13 mouse cellular contexts compared by ENCODE assay signal in the genomic region with DNA sequence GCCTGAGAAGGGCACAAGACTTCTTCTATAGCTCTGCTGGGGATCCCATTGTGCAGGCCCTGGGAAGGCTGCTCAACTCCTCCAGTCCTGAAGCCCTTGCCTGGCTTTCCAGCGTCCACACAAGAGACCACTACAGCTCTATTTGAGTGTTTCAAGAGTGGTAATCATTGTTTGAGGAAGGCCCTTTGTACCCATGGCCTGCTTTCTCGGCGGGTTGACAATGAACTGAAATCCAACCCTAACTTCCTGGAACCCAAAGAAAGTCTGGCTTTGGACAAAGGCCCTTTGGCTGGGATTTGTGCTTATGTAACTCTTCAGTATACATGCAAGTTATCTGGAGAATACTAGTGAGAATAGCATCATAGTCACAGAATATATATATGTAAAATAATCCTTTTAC. TPM values are rescaled to one million over a fixed set of nuclear protein-coding genes. Genes with fewer than 3 reads are reported as not detected.
DNase-seq lines count a peak whose midpoint lies in the region; ATAC-seq and TF ChIP-seq lines count a peak whose summit lies in the region.
"Had no signal": no experiment of that assay in that cellular context is flagged by ENCODE, and none has a peak within 500 bp of the region (broad histone marks: within the 10 kb centered on the region; RNA-seq: fewer than 3 reads in every experiment).

No protein-coding gene starts in this region.

- no peak overlapping the region for H3K9ac ChIP-seq in intestine, embryonic 15.5 days
- no peak overlapping the region for H3K9ac ChIP-seq in intestine, postnatal 0 days (ENCODE audit: low read depth, low read length)
- no peak overlapping the region for H3K9ac ChIP-seq in ES-E14 (ENCODE audit: insufficient read depth, low read depth, low read length, poor library complexity, severe bottlenecking)
- H3K9ac ChIP-seq: heart, embryonic 15.5 days; stomach, embryonic 15.5 days had no signal

- no peaks in the 10 kb centered on the region for H3K9me3 ChIP-seq in intestine, embryonic 15.5 days
- H3K9me3 ChIP-seq in intestine, postnatal 0 days (ENCODE audit: control insufficient read depth): no peaks in the 10 kb centered on the region
- no peaks in the 10 kb centered on the region for H3K9me3 ChIP-seq in ES-E14 (ENCODE audit: control insufficient read depth, insufficient read depth, low read depth, low read length)
- H3K9me3 ChIP-seq: heart, embryonic 15.5 days; stomach, embryonic 15.5 days had no signal

- peak overlapping the region; percentile 40; the same call in 1 of the 2 replicates for H3K27ac ChIP-seq in intestine, embryonic 15.5 days
- no peak overlapping the region for H3K27ac ChIP-seq in intestine, postnatal 0 days (ENCODE audit: low read depth, low read length)
- peak overlapping the region; percentile 38; the same call in 1 of the 2 replicates for H3K27ac ChIP-seq in ES-E14 (ENCODE audit: insufficient read depth, low read depth, low read length, poor library complexity, severe bottlenecking)
- H3K27ac ChIP-seq: heart, embryonic 15.5 days; stomach, embryonic 15.5 days had no signal

- ATAC-seq in intestine, embryonic 15.5 days: no peak
- ATAC-seq in intestine, postnatal 0 days: no peak
- ATAC-seq: hindbrain, embryonic 16.5 days had no signal

- in situ Hi-C loops in ES-E14 (cut with MboI; ENCODE audit: low sequenced_read_pairs in 2 of 2, unreplicated experiment in 2 of 2): no loop called here

- no peak overlapping the region for H3K4me3 ChIP-seq in intestine, embryonic 15.5 days (replicated peaks)
- no peak overlapping the region for H3K4me3 ChIP-seq in intestine, postnatal 0 days (ENCODE audit: low read depth, low read length)
- no peak overlapping the region for H3K4me3 ChIP-seq in ES-E14 (ENCODE audit: insufficient read depth in 1 of 2, low read depth in 1 of 2, low read length in 2 of 2, poor library complexity in 1 of 2, severe bottlenecking in 1 of 2)
- H3K4me3 ChIP-seq: heart, embryonic 15.5 days; myocyte; stomach, embryonic 15.5 days had no signal

- H3K27me3 ChIP-seq in intestine, embryonic 15.5 days (replicated peaks): no peaks in the 10 kb centered on the region
- H3K27me3 ChIP-seq in intestine, postnatal 0 days (replicated peaks; ENCODE audit: control insufficient read depth, insufficient read depth, low read length): no peaks in the 10 kb centered on the region
- H3K27me3 ChIP-seq: heart, embryonic 15.5 days; stomach, embryonic 15.5 days had no signal

- DNase-seq in ES-E14 (ENCODE audit: low read depth, low spot score): no peak
- DNase-seq in kidney, postnatal 36 days: peak; percentile 66 to 77
- peak; percentile 74 for DNase-seq in lung, postnatal 25 days (ENCODE audit: low spot score)
- no peak for DNase-seq in cerebellum, postnatal 4 days (ENCODE audit: low spot score in 2 of 2)
- no peak for DNase-seq in adrenal gland, postnatal 10 days
- no peak for DNase-seq in embryo, embryonic 9.5 days (ENCODE audit: extremely low spot score)
- DNase-seq: thymus, postnatal 4 days had no signal

- TF ChIP-seq CTCF in intestine, postnatal 0 days (IDR thresholded peaks at IDR 0.05; ENCODE audit: low read depth): no peak

- no peaks in the 10 kb centered on the region for H3K36me3 ChIP-seq in intestine, embryonic 15.5 days
- H3K36me3 ChIP-seq in intestine, postnatal 0 days (ENCODE audit: control insufficient read depth, insufficient read depth): no peaks in the 10 kb centered on the region
- peaks cover 2% of the 10 kb centered on the region; the same call in 1 of the 2 replicates for H3K36me3 ChIP-seq in ES-E14 (ENCODE audit: control insufficient read depth, insufficient read depth, low read length, poor library complexity, severe bottlenecking)
- H3K36me3 ChIP-seq: heart, embryonic 15.5 days; stomach, embryonic 15.5 days had no signal

- no peak overlapping the region for H3K4me2 ChIP-seq in intestine, embryonic 15.5 days (replicated peaks)
- H3K4me2 ChIP-seq in intestine, postnatal 0 days (replicated peaks; ENCODE audit: low read depth): no peak overlapping the region
- H3K4me2 ChIP-seq: heart, embryonic 15.5 days; stomach, embryonic 15.5 days had no signal

- 46% methylated on average over 3 of the region's 3 CpGs for WGBS in intestine, embryonic 15.5 days
- WGBS in intestine, postnatal 0 days: 19% methylated on average over 3 of the region's 3 CpGs

- H3K4me1 ChIP-seq in intestine, embryonic 15.5 days (replicated peaks): peaks cover 14% of the 10 kb centered on the region
- peaks cover 8% of the 10 kb centered on the region for H3K4me1 ChIP-seq in intestine, postnatal 0 days (replicated peaks; ENCODE audit: control insufficient read depth, insufficient read depth, low read length)
- peaks cover 0 to 9% of the 10 kb centered on the region in 2 experiments; a peak in 2 of 4 replicates for H3K4me1 ChIP-seq in ES-E14 (ENCODE audit: control insufficient read depth in 2 of 2, insufficient read depth in 2 of 2, low read length in 2 of 2, poor library complexity in 1 of 2)

TF ChIP-seq in ES-E14, 5 proteins besides CTCF, POLR2A, EP300 and RAD21:
- TF ChIP-seq ZC3H11A (IDR thresholded peaks at IDR 0.05; ENCODE audit: borderline replicate concordance, low read depth, low read length) (no peak), ZNF384 (IDR thresholded peaks at IDR 0.05; ENCODE audit: low read depth, low read length) (no peak), MAFK (IDR thresholded peaks at IDR 0.05; ENCODE audit: insufficient read depth, low read depth, low read length) (no peak), HCFC1 (IDR thresholded peaks at IDR 0.05; ENCODE audit: borderline replicate concordance, insufficient read depth, low read length) (no peak), CHD2 (IDR thresholded peaks at IDR 0.05; ENCODE audit: low read depth, low read length) (no peak)

RNA-seq across cellular contexts. Expression of a gene that starts 3.2 kb away (rescaled TPM):
- 1,265 and 1,398 TPM in 2 replicates for polyA plus RNA-seq in intestine, embryonic 15.5 days (2015; fragmentation: Nextera tagmentation; extraction: Ambion mirVana)
- 1,874 and 1,904 TPM in 2 replicates for polyA plus RNA-seq in intestine, postnatal 0 days (2015; fragmentation: Nextera tagmentation; extraction: Ambion mirVana)
- total RNA-seq in ES-E14 (2012; rRNA removed): 990 and 1,081 TPM in 2 replicates
- 1,000 to 10,000 TPM; 1,099 to 1,142 TPM for total RNA-seq in adrenal gland, postnatal 10 days (2021)

Comparison
In these comparisons a context has a peak if more than half of its experiments do, and no peak if none do; other contexts are left out.
1. DNase-seq: peak in kidney, postnatal 36 days (2 of 2) and lung, postnatal 25 days (single experiment); none in ES-E14 (single experiment), cerebellum, postnatal 4 days (0 of 2), adrenal gland, postnatal 10 days (single experiment) and embryo, embryonic 9.5 days (single experiment).